Mouse (Mus musculus): ENCODE measurements around the gene Olfr945.

Gene Olfr945

DNA sequence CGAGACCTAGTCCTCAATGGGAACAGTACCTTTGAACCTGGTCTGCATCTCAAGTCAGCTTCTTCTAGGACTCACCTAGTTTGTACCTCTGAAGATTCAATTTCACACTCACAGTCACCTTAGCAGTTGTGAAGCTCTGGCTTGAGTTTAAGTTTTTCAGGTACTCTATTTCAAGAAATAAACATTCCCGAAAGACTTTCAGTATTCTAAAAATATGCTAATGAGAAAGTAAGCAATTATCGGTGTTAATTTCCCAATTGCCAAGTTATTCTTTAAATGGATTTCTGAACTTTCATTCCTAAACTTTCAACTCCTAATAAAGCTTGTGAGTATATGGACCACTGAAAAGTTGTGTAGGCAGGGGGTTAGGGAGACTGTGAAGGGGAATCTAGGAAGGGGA lies at the start of gene Olfr945:
Olfr945 (minus strand) TSS at position 101 of the 400 bp plus-strand sequence.
- no peak for DNase-seq

DNA sequence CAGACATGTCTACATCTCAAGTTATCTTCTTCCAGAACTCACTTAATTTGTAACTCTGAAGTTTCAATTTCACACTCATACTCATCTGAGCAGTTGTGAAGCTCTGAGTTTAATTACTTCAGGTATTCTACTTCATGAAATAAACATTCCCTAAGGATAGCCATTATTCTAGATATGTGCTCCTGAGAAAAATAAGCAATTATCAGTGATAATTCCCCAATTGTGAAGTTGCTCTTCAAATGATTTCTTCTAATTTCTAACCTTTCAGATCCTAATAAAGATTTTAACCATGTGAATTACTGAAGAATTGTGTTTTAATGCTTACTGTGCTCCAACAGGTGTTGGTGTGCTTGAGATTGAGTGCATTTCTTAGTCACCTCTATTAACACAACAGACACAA lies 49.3 kb upstream of the Olfr945 start, which contains the start of gene Olfr948:
Olfr948 (minus strand) TSS at position 101 of the 400 bp plus-strand sequence.
- no peak for DNase-seq

DNA sequence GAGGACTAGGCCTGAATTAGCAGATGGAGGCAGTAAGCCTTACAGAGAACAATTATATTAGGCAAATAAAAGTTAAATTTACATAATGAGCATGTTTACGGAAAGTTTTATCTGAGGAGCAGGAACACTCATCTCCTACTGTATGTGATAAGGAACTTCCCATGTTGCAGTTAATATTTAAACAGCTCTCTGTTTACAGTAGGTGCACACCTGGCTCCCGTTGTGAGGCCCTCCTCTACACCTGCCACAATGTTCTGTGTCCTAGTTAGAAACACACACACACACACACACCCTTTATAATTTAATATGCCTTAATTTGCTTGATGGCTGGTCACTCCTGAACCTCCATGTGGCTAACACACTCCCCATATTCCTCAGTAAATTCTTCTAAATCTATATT lies 10.5 kb upstream of the Olfr945 start:
- DNase-seq = no peak

DNA sequence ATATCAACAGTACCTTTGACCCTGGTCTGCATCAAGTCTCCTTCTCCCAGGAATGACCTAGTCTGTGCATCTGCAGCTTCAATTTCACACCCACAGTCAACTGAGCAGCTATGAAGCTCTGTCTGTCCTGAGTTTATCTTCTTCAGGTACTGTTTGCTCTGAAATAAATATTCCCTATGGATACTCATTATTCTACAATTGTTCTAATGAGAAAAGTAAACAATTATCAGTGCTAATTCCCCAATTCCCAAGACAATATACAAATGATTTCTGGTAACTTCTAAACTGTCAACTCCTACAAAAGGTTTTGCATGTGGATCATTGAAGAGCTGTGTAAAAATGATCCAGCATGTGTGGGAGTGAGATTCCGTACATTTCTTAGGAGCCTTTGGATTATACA lies 26.7 kb downstream of the Olfr945 start, which contains the start of gene Olfr1537:
Olfr1537 (minus strand) TSS at position 101 of the 400 bp plus-strand sequence.
- no peak for DNase-seq
